Mouse (Mus musculus) lung, postnatal 0 days (tissue): ENCODE measurements around the gene Gm49353.

Experiments used
- CTCF ChIP-seq: IDR thresholded peaks from 2 replicates; pipeline ENCODE4 v1.5.1; 2016; ENCODE audit warnings: antibody characterized with exemption, mild to moderate bottlenecking
- EP300 ChIP-seq: IDR thresholded peaks from 2 replicates; pipeline ENCODE4 v1.6.1; 2016; ENCODE audit warnings: antibody characterized with exemption, mild to moderate bottlenecking, control low read depth

GRCm38 (mm10) chr10:29217451-29217850 lies 18.7 kb downstream of the Gm49353 start:
- TF ChIP-seq CTCF: no peak
- no peak for TF ChIP-seq EP300
